17 mouse cellular contexts compared by ENCODE assay signal in the genomic region with DNA sequence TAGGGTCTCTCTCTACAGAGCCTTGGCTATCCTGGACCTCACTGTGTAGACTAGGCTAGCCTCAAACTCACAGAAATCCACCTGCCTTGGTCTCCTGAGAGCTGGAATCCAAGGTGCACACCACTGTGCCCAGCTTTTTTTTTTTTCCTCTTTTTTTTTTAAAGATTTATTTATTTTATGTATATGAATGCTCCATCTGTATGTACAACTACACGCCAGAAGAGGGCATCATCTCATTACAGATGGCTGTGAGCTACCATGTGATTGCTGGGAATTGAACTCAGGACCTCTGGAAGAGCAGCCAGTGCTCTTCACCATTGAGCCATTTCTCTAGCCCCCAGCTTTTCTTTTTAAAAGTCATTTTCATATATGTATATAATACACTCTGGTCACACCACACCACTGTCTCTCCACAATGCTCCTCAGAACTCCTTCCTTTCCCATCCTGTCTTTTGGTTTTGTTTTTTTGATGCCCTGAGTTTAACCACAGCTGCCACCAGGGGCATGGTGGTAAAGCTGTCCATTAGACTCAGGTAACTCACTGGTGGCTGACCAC. TPM values are rescaled to one million over a fixed set of nuclear protein-coding genes. Genes with fewer than 3 reads are reported as not detected.
DNase-seq lines count a peak whose midpoint lies in the region; ATAC-seq and TF ChIP-seq lines count a peak whose summit lies in the region.
"Had no signal": no experiment of that assay in that cellular context is flagged by ENCODE, and none has a peak within 500 bp of the region (broad histone marks: within the 10 kb centered on the region; RNA-seq: fewer than 3 reads in every experiment).

No protein-coding gene starts in this region.

- no peak overlapping the region for H3K27ac ChIP-seq in kidney, postnatal 0 days
- H3K27ac ChIP-seq in midbrain, postnatal 0 days (ENCODE audit: low read depth, low read length), result no peak overlapping the region
- no peak overlapping the region for H3K27ac ChIP-seq in midbrain, embryonic 10.5 days (replicated peaks)
- no peak overlapping the region for H3K27ac ChIP-seq in hindbrain, embryonic 14.5 days
- H3K27ac ChIP-seq: liver, embryonic 15.5 days had no signal

- ATAC-seq in kidney, postnatal 0 days (replicated peaks; ENCODE audit: low FRiP score, low read depth), result no peak
- ATAC-seq in midbrain, postnatal 0 days (ENCODE audit: low FRiP score), result no peak
- no peak for ATAC-seq in hindbrain, embryonic 14.5 days (ENCODE audit: low FRiP score)
- ATAC-seq: forebrain, embryonic 16.5 days had no signal

- H3K9ac ChIP-seq in kidney, postnatal 0 days (ENCODE audit: low read depth, low read length), result no peak overlapping the region
- H3K9ac ChIP-seq in midbrain, postnatal 0 days (replicated peaks; ENCODE audit: low read length, poor library complexity, severe bottlenecking), result no peak overlapping the region
- no peak overlapping the region for H3K9ac ChIP-seq in hindbrain, embryonic 14.5 days
- H3K9ac ChIP-seq: heart, embryonic 12.5 days; liver, embryonic 15.5 days had no signal

- no peak for DNase-seq in kidney, postnatal 0 days (ENCODE audit: low spot score)
- no peak for DNase-seq in kidney, adult 8-10 months
- no peak for DNase-seq in midbrain, postnatal 0 days (ENCODE audit: low spot score)
- DNase-seq in midbrain, embryonic 10.5 days (ENCODE audit: low spot score), result no peak
- DNase-seq in retina, embryonic 14.5 days (ENCODE audit: low spot score), result peak; percentile 19
- no peak for DNase-seq in hindbrain, embryonic 14.5 days (ENCODE audit: low spot score)
- DNase-seq in frontal cortex, postnatal 25 days (ENCODE audit: low spot score in 2 of 2), result no peak
- DNase-seq: cerebellum, adult 18-20 months; embryo, embryonic 11 days; gastrocnemius, postnatal 14 days; kidney, adult 11 months had no signal

- H3K4me3 ChIP-seq in kidney, postnatal 0 days (replicated peaks; ENCODE audit: low read depth, low read length), result no peak overlapping the region
- no peak overlapping the region for H3K4me3 ChIP-seq in midbrain, postnatal 0 days (ENCODE audit: low read depth, low read length)
- H3K4me3 ChIP-seq in midbrain, embryonic 10.5 days, result no peak overlapping the region
- H3K4me3 ChIP-seq in E14TG2a.4 (replicated peaks; ENCODE audit: low read length), result no peak overlapping the region
- H3K4me3 ChIP-seq in hindbrain, embryonic 14.5 days (replicated peaks; ENCODE audit: low read length), result no peak overlapping the region
- H3K4me3 ChIP-seq: heart, embryonic 12.5 days; liver, embryonic 15.5 days had no signal

- TF ChIP-seq CTCF in kidney, postnatal 0 days (IDR thresholded peaks at IDR 0.05; ENCODE audit: low read depth), result peak; percentile 46
- peak; percentile 9 for TF ChIP-seq CTCF in midbrain, postnatal 0 days (IDR thresholded peaks at IDR 0.05)
- peak; percentile 3; the same call in 1 of the 2 replicates for TF ChIP-seq CTCF in E14TG2a.4 (conservative IDR thresholded peaks at IDR 0.05; ENCODE audit: low read length)

- no peaks in the 10 kb centered on the region for H3K27me3 ChIP-seq in kidney, postnatal 0 days (ENCODE audit: insufficient read depth, low read length)
- no peaks in the 10 kb centered on the region for H3K27me3 ChIP-seq in midbrain, postnatal 0 days (ENCODE audit: insufficient read depth, low read length)
- no peaks in the 10 kb centered on the region for H3K27me3 ChIP-seq in midbrain, embryonic 10.5 days (ENCODE audit: low read depth, poor library complexity, severe bottlenecking)
- no peaks in the 10 kb centered on the region for H3K27me3 ChIP-seq in E14TG2a.4 (ENCODE audit: insufficient read depth, low read length)
- H3K27me3 ChIP-seq in hindbrain, embryonic 14.5 days (ENCODE audit: control insufficient read depth, insufficient read depth, low read length), result no peaks in the 10 kb centered on the region
- H3K27me3 ChIP-seq: heart, embryonic 12.5 days; liver, embryonic 15.5 days had no signal

- WGBS in kidney, postnatal 0 days, result 39% methylated on average over 1 of the region's 1 CpGs
- WGBS in midbrain, postnatal 0 days, result 35% methylated on average over 1 of the region's 1 CpGs
- 29% methylated on average over 1 of the region's 1 CpGs for WGBS in midbrain, embryonic 10.5 days
- WGBS in hindbrain, embryonic 14.5 days, result 42% methylated on average over 1 of the region's 1 CpGs

- 0 out of 2 replicates have a peak, but pooled peaks cover 8% of the 10 kb centered on the region for H3K4me1 ChIP-seq in kidney, postnatal 0 days (replicated peaks; ENCODE audit: insufficient read depth, low read length)
- H3K4me1 ChIP-seq in midbrain, postnatal 0 days (ENCODE audit: insufficient read depth, low read length), result no peaks in the 10 kb centered on the region
- peaks cover 39% of the 10 kb centered on the region for H3K4me1 ChIP-seq in midbrain, embryonic 10.5 days
- peaks cover 49% of the 10 kb centered on the region for H3K4me1 ChIP-seq in E14TG2a.4 (replicated peaks; ENCODE audit: low read depth, low read length)
- H3K4me1 ChIP-seq in hindbrain, embryonic 14.5 days (replicated peaks; ENCODE audit: control insufficient read depth, insufficient read depth, low read length), result peaks cover 24% of the 10 kb centered on the region

- no peak overlapping the region for H3K4me2 ChIP-seq in kidney, postnatal 0 days (ENCODE audit: low read length)
- H3K4me2 ChIP-seq in midbrain, postnatal 0 days (ENCODE audit: low read depth, low read length, poor library complexity, severe bottlenecking), result no peak overlapping the region
- H3K4me2 ChIP-seq in hindbrain, embryonic 14.5 days (replicated peaks), result no peak overlapping the region
- H3K4me2 ChIP-seq: heart, embryonic 12.5 days; liver, embryonic 15.5 days had no signal

- no peaks in the 10 kb centered on the region for H3K9me3 ChIP-seq in kidney, postnatal 0 days (replicated peaks; ENCODE audit: low read length)
- no peaks in the 10 kb centered on the region for H3K9me3 ChIP-seq in midbrain, postnatal 0 days (ENCODE audit: low read length)
- no peaks in the 10 kb centered on the region for H3K9me3 ChIP-seq in midbrain, embryonic 10.5 days (replicated peaks)
- no peaks in the 10 kb centered on the region for H3K9me3 ChIP-seq in E14TG2a.4 (ENCODE audit: low read length)
- H3K9me3 ChIP-seq in hindbrain, embryonic 14.5 days (ENCODE audit: control insufficient read depth, low read length), result no peaks in the 10 kb centered on the region
- H3K9me3 ChIP-seq: G1E; heart, embryonic 12.5 days; liver, embryonic 15.5 days had no signal

- H3K36me3 ChIP-seq in kidney, postnatal 0 days (ENCODE audit: insufficient read depth, low read length), result 0 out of 2 replicates have a peak, but pooled peaks cover 6% of the 10 kb centered on the region
- no peaks in the 10 kb centered on the region for H3K36me3 ChIP-seq in midbrain, postnatal 0 days (ENCODE audit: insufficient read depth, low read length)
- peaks cover 19% of the 10 kb centered on the region for H3K36me3 ChIP-seq in midbrain, embryonic 10.5 days
- H3K36me3 ChIP-seq in E14TG2a.4 (ENCODE audit: insufficient read depth, low read length), result peaks cover 22% of the 10 kb centered on the region
- H3K36me3 ChIP-seq in hindbrain, embryonic 14.5 days (replicated peaks; ENCODE audit: control insufficient read depth, insufficient read depth), result peaks cover 17% of the 10 kb centered on the region

RNA-seq across cellular contexts. Expression of gene Rab13, which starts 2.4 kb away (rescaled TPM):
- 34.0 and 36.7 TPM in 2 replicates for polyA plus RNA-seq in kidney, postnatal 0 days (2015; fragmentation: Nextera tagmentation; extraction: Ambion mirVana)
- 3.9 and 5.9 TPM in 2 replicates for total RNA-seq in midbrain, postnatal 0 days (2014; rRNA removed)
- 17.4 and 18.5 TPM in 2 replicates for polyA plus RNA-seq in midbrain, postnatal 0 days (2015; fragmentation: Nextera tagmentation; extraction: Ambion mirVana)
- 25.8 and 26.8 TPM in 2 replicates for polyA plus RNA-seq in midbrain, embryonic 10.5 days (2016; fragmentation: Nextera tagmentation; extraction: Ambion mirVana)
- polyA plus RNA-seq in hindbrain, embryonic 14.5 days (2014; fragmentation: Nextera tagmentation; extraction: Ambion mirVana), result 11.9 and 13.3 TPM in 2 replicates

RNA-seq across cellular contexts. Expression of gene Rps27, which starts 2.5 kb away (rescaled TPM):
- polyA plus RNA-seq in kidney, postnatal 0 days (2015; fragmentation: Nextera tagmentation; extraction: Ambion mirVana), result 1,751 and 2,362 TPM in 2 replicates
- total RNA-seq in midbrain, postnatal 0 days (2014; rRNA removed), result 2,807 and 2,947 TPM in 2 replicates
- 773 and 821 TPM in 2 replicates for polyA plus RNA-seq in midbrain, postnatal 0 days (2015; fragmentation: Nextera tagmentation; extraction: Ambion mirVana)
- polyA plus RNA-seq in midbrain, embryonic 10.5 days (2016; fragmentation: Nextera tagmentation; extraction: Ambion mirVana), result 1,039 and 1,132 TPM in 2 replicates
- 911 and 1,154 TPM in 2 replicates for polyA plus RNA-seq in hindbrain, embryonic 14.5 days (2014; fragmentation: Nextera tagmentation; extraction: Ambion mirVana)

RNA-seq across cellular contexts. Expression of gene Jtb, which starts 15.5 kb away (rescaled TPM):
- 153 and 160 TPM in 2 replicates for polyA plus RNA-seq in kidney, postnatal 0 days (2015; fragmentation: Nextera tagmentation; extraction: Ambion mirVana)
- total RNA-seq in midbrain, postnatal 0 days (2014; rRNA removed), result 37.3 and 39.1 TPM in 2 replicates
- polyA plus RNA-seq in midbrain, postnatal 0 days (2015; fragmentation: Nextera tagmentation; extraction: Ambion mirVana), result 115 and 123 TPM in 2 replicates
- polyA plus RNA-seq in midbrain, embryonic 10.5 days (2016; fragmentation: Nextera tagmentation; extraction: Ambion mirVana), result 93.6 and 96.3 TPM in 2 replicates
- 102 and 103 TPM in 2 replicates for polyA plus RNA-seq in hindbrain, embryonic 14.5 days (2014; fragmentation: Nextera tagmentation; extraction: Ambion mirVana)

RNA-seq across cellular contexts. Expression of gene Creb3l4, which starts 27.4 kb away (rescaled TPM):
- polyA plus RNA-seq in kidney, postnatal 0 days (2015; fragmentation: Nextera tagmentation; extraction: Ambion mirVana), result 4.0 and 5.1 TPM in 2 replicates
- total RNA-seq in midbrain, postnatal 0 days (2014; rRNA removed), result 0.77 and 1.6 TPM in 2 replicates
- polyA plus RNA-seq in midbrain, postnatal 0 days (2015; fragmentation: Nextera tagmentation; extraction: Ambion mirVana), result 1.2 and 1.7 TPM in 2 replicates
- 4.6 and 4.9 TPM in 2 replicates for polyA plus RNA-seq in midbrain, embryonic 10.5 days (2016; fragmentation: Nextera tagmentation; extraction: Ambion mirVana)
- 1.8 and 1.9 TPM in 2 replicates for polyA plus RNA-seq in hindbrain, embryonic 14.5 days (2014; fragmentation: Nextera tagmentation; extraction: Ambion mirVana)
- total RNA-seq: left cerebral cortex, postnatal 36 days had no signal
- polyA plus RNA-seq: G1E had no signal

RNA-seq across cellular contexts. Expression of gene Slc39a1, which starts 32.1 kb away (rescaled TPM):
- polyA plus RNA-seq in kidney, postnatal 0 days (2015; fragmentation: Nextera tagmentation; extraction: Ambion mirVana), result 130 TPM in 2 replicates
- total RNA-seq in midbrain, postnatal 0 days (2014; rRNA removed), result 73.0 and 75.3 TPM in 2 replicates
- polyA plus RNA-seq in midbrain, postnatal 0 days (2015; fragmentation: Nextera tagmentation; extraction: Ambion mirVana), result 60.3 and 62.4 TPM in 2 replicates
- polyA plus RNA-seq in midbrain, embryonic 10.5 days (2016; fragmentation: Nextera tagmentation; extraction: Ambion mirVana), result 69.6 and 81.8 TPM in 2 replicates
- 42.9 and 48.0 TPM in 2 replicates for polyA plus RNA-seq in hindbrain, embryonic 14.5 days (2014; fragmentation: Nextera tagmentation; extraction: Ambion mirVana)
